Mouse (Mus musculus) kidney, postnatal 25 days (tissue): ENCODE results near the gene Il15ra.
A peak's percentile ranks its signal among the peaks of the same experiment; 100 is the strongest.

ENCODE experiments used
- DNase-seq, 2 experiments: peaks; one replicate each; pipeline ENCODE4 v3.0.0; 2021; ENCODE audit warnings: mixed read lengths in 2 of 2

Il15ra gene

GRCm38 (mm10) chr2:11705201-11706025 is at the start of gene Il15ra:
TSS of gene Il15ra (plus strand) at chr2:11705290.
- peak; percentile 94 to 97 for DNase-seq

- no peak for DNase-seq
Measured at GRCm38 (mm10) chr2:11657581-11657980, 47.5 kb upstream of the Il15ra start.

GRCm38 (mm10) chr2:11659263-11659662 is 45.8 kb upstream of the Il15ra start:
- no peak for DNase-seq

- no peak for DNase-seq
Measured at GRCm38 (mm10) chr2:11662143-11662906, 42.8 kb upstream of the Il15ra start.

- no peak for DNase-seq
Measured at GRCm38 (mm10) chr2:11662907-11663230, 42.2 kb upstream of the Il15ra start.

- DNase-seq: peak; percentile 88 to 93
Measured at GRCm38 (mm10) chr2:11663961-11664360, 41.1 kb upstream of the Il15ra start.

- peak; percentile 44 to 63 for DNase-seq
Measured at GRCm38 (mm10) chr2:11664367-11664766, 40.7 kb upstream of the Il15ra start.

- peak; percentile 54 to 63 for DNase-seq
Measured at GRCm38 (mm10) chr2:11664806-11665205, 40.3 kb upstream of the Il15ra start.

- DNase-seq: peak; percentile 74 to 77
Measured at GRCm38 (mm10) chr2:11665326-11665725, 39.8 kb upstream of the Il15ra start.

GRCm38 (mm10) chr2:11672144-11672543 is 32.9 kb upstream of the Il15ra start:
- DNase-seq: no peak

- no peak for DNase-seq
Measured at GRCm38 (mm10) chr2:11679626-11680025, 25.5 kb upstream of the Il15ra start.

GRCm38 (mm10) chr2:11682712-11683111 is 22.4 kb upstream of the Il15ra start:
- DNase-seq: no peak

GRCm38 (mm10) chr2:11686512-11686911 is 18.6 kb upstream of the Il15ra start:
- DNase-seq: no peak

- DNase-seq: peak in 1 of 2 experiments; percentile 33
Measured at GRCm38 (mm10) chr2:11687436-11687835, 17.7 kb upstream of the Il15ra start.

- DNase-seq: no peak
Measured at GRCm38 (mm10) chr2:11690201-11690890, 14.7 kb upstream of the Il15ra start.

- no peak for DNase-seq
Measured at GRCm38 (mm10) chr2:11693352-11693751, 11.7 kb upstream of the Il15ra start.

GRCm38 (mm10) chr2:11694104-11694503 is 11.0 kb upstream of the Il15ra start:
- peak; percentile 72 to 82 for DNase-seq

- peak in 1 of 2 experiments; percentile 59 for DNase-seq
Measured at GRCm38 (mm10) chr2:11695867-11696266, 9.2 kb upstream of the Il15ra start.

GRCm38 (mm10) chr2:11698994-11699393 is 6.1 kb upstream of the Il15ra start:
- peak; percentile 75 to 85 for DNase-seq

GRCm38 (mm10) chr2:11699905-11700304 is 5.2 kb upstream of the Il15ra start:
- DNase-seq: no peak

GRCm38 (mm10) chr2:11706030-11706745 is 1.1 kb downstream of the Il15ra start:
- DNase-seq: no peak

- DNase-seq: no peak
Measured at GRCm38 (mm10) chr2:11706746-11707065, 1.6 kb downstream of the Il15ra start.

- DNase-seq: no peak
Measured at GRCm38 (mm10) chr2:11708538-11708937, 3.4 kb downstream of the Il15ra start.
